Comparison of ENCODE assay signal across 10 mouse cellular contexts in genomic region chr10:120271879-120272269, GRCm38 (mm10). TPM values are rescaled to one million over a fixed set of nuclear protein-coding genes. Genes with fewer than 3 reads are reported as not detected.
DNase-seq lines count a peak whose midpoint lies in the region; ATAC-seq and TF ChIP-seq lines count a peak whose summit lies in the region.
"Had no signal": no experiment of that assay in that cellular context is flagged by ENCODE, and none has a peak within 500 bp of the region (broad histone marks: within the 10 kb centered on the region; RNA-seq: fewer than 3 reads in every experiment).

No protein-coding gene starts in this region.

- TF ChIP-seq CTCF in lung, embryonic 14.5 days (IDR thresholded peaks at IDR 0.05; ENCODE audit: low read depth): no peak

- no peaks in the 10 kb centered on the region for H3K27me3 ChIP-seq in lung, embryonic 14.5 days (ENCODE audit: insufficient read depth, low read length)
- no peaks in the 10 kb centered on the region for H3K27me3 ChIP-seq in forebrain, embryonic 14.5 days (replicated peaks; ENCODE audit: control insufficient read depth, insufficient read depth, low read length)
- H3K27me3 ChIP-seq in limb, embryonic 15.5 days: 0 out of 2 replicates have a peak, but pooled peaks cover 3% of the 10 kb centered on the region
- H3K27me3 ChIP-seq in splenic B cell, adult 2 months (ENCODE audit: control insufficient read depth, insufficient read depth, low read length, poor library complexity, severe bottlenecking): no peaks in the 10 kb centered on the region

- WGBS in lung, embryonic 14.5 days: 12% methylated on average over 10 of the region's 11 CpGs
- 7% methylated on average over 10 of the region's 11 CpGs for WGBS in forebrain, embryonic 14.5 days
- 13% methylated on average over 10 of the region's 11 CpGs for whole genome bisulfite sequencing in limb, embryonic 15.5 days

- intact Hi-C loops in left cerebral cortex, postnatal 36 days (cut with DNase I): no loop called here

- H3K4me1 ChIP-seq in lung, embryonic 14.5 days (ENCODE audit: insufficient read depth): peaks cover 11% of the 10 kb centered on the region
- H3K4me1 ChIP-seq in forebrain, embryonic 14.5 days (ENCODE audit: control insufficient read depth, insufficient read depth, low read length): peaks cover 7% of the 10 kb centered on the region; the same call in 1 of the 2 replicates
- peaks cover 37% of the 10 kb centered on the region for H3K4me1 ChIP-seq in limb, embryonic 15.5 days

- peak overlapping the region; percentile 42 for H3K9ac ChIP-seq in lung, embryonic 14.5 days
- peak overlapping the region; percentile 54 for H3K9ac ChIP-seq in forebrain, embryonic 14.5 days (ENCODE audit: low read length)
- no peak overlapping the region for H3K9ac ChIP-seq in limb, embryonic 15.5 days

- no peaks in the 10 kb centered on the region for H3K36me3 ChIP-seq in lung, embryonic 14.5 days (ENCODE audit: insufficient read depth)
- H3K36me3 ChIP-seq in forebrain, embryonic 14.5 days (ENCODE audit: control insufficient read depth, insufficient read depth, low read length): no peaks in the 10 kb centered on the region
- no peaks in the 10 kb centered on the region for H3K36me3 ChIP-seq in limb, embryonic 15.5 days
- no peaks in the 10 kb centered on the region for H3K36me3 ChIP-seq in splenic B cell, adult 2 months (ENCODE audit: control insufficient read depth, insufficient read depth, low read length, poor library complexity, severe bottlenecking)

- peak overlapping the region; percentile 27 for H3K4me3 ChIP-seq in lung, embryonic 14.5 days (ENCODE audit: low read depth, low read length)
- peak overlapping the region; percentile 30 for H3K4me3 ChIP-seq in forebrain, embryonic 14.5 days (ENCODE audit: low read depth, low read length)
- H3K4me3 ChIP-seq in limb, embryonic 15.5 days: peak overlapping the region; percentile 19

- H3K27ac ChIP-seq in lung, embryonic 14.5 days (ENCODE audit: low read depth): no peak overlapping the region
- H3K27ac ChIP-seq in forebrain, embryonic 14.5 days (ENCODE audit: low read depth, low read length): no peak overlapping the region; the same call in 1 of the 2 replicates
- peak overlapping the region; percentile 82 for H3K27ac ChIP-seq in limb, embryonic 15.5 days

- peak; percentile 63; the same call in 1 of the 2 replicates for ATAC-seq in lung, embryonic 14.5 days (ENCODE audit: insufficient read depth)
- peak; percentile 53 for ATAC-seq in forebrain, embryonic 14.5 days
- no peak for ATAC-seq in limb, embryonic 15.5 days (ENCODE audit: insufficient number of reproducible peaks, low FRiP score, low TSS enrichment, low read depth)

- H3K9me3 ChIP-seq in lung, embryonic 14.5 days (ENCODE audit: low read depth, low read length): no peaks in the 10 kb centered on the region
- no peaks in the 10 kb centered on the region for H3K9me3 ChIP-seq in forebrain, embryonic 14.5 days (replicated peaks; ENCODE audit: control insufficient read depth, low read length)
- no peaks in the 10 kb centered on the region for H3K9me3 ChIP-seq in limb, embryonic 15.5 days

- DNase-seq in lung, embryonic 14.5 days: peak; percentile 16
- DNase-seq in lung, adult 18-20 months: no peak
- DNase-seq in forebrain, embryonic 14.5 days (ENCODE audit: low spot score): peak; percentile 56
- DNase-seq in splenic B cell, adult 2 months (ENCODE audit: low read depth, low spot score): peak; percentile 17
- DNase-seq in layer of hippocampus, postnatal 10 days (ENCODE audit: low spot score in 2 of 2): no peak
- no peak for DNase-seq in adrenal gland, postnatal 25 days
- DNase-seq in left cerebral cortex, postnatal 36 days (ENCODE audit: low spot score in 2 of 2): no peak
- DNase-seq: cerebellum, adult 2 months; heart, postnatal 10 days had no signal

- H3K4me2 ChIP-seq in lung, embryonic 14.5 days: peak overlapping the region; percentile 69
- peak overlapping the region; percentile 61 for H3K4me2 ChIP-seq in forebrain, embryonic 14.5 days (ENCODE audit: low read length)
- peak overlapping the region; percentile 48 for H3K4me2 ChIP-seq in limb, embryonic 15.5 days

RNA-seq across cellular contexts. Expression of gene Llph, which starts 45.0 kb away (rescaled TPM):
- polyA plus RNA-seq in lung, embryonic 14.5 days (2014; fragmentation: Nextera tagmentation; extraction: Ambion mirVana): 56.4 and 58.1 TPM in 2 replicates
- 41.6 and 44.1 TPM in 2 replicates for polyA plus RNA-seq in forebrain, embryonic 14.5 days (2014; fragmentation: Nextera tagmentation; extraction: Ambion mirVana)
- polyA plus RNA-seq in limb, embryonic 15.5 days (2015; fragmentation: Nextera tagmentation; extraction: Ambion mirVana): 49.2 and 51.3 TPM in 2 replicates
- 10 to 100 TPM; 21.5 to 24.2 TPM for total RNA-seq in layer of hippocampus, postnatal 10 days (2021)
- total RNA-seq in adrenal gland, postnatal 25 days (2021): 28.2 and 40.9 TPM in 2 replicates
- total RNA-seq in left cerebral cortex, postnatal 36 days (2021): 10 to 100 TPM; 18.3 to 20.5 TPM

Comparison
In these comparisons a context has a peak if more than half of its experiments do, and no peak if none do; other contexts are left out.
1. DNase-seq: peak in lung, embryonic 14.5 days (single experiment), forebrain, embryonic 14.5 days (single experiment) and splenic B cell, adult 2 months (single experiment); none in lung, adult 18-20 months (0 of 2), layer of hippocampus, postnatal 10 days (0 of 2), adrenal gland, postnatal 25 days (single experiment) and left cerebral cortex, postnatal 36 days (0 of 2).
2. Peak in every context shown above with its lines, with median percentiles within 50 percentile points of each other: H3K4me2 ChIP-seq and H3K4me3 ChIP-seq.